Mouse (Mus musculus): ENCODE measurements at regions not wholly inside any gene's neighbourhood (a gene's known extent, or its start where the extent isn't known, plus 50 kb on each side); places are given as distances from the start of the nearest gene placed in this dataset.
A peak's percentile ranks its signal among the peaks of the same experiment; 100 is the strongest.

DNA sequence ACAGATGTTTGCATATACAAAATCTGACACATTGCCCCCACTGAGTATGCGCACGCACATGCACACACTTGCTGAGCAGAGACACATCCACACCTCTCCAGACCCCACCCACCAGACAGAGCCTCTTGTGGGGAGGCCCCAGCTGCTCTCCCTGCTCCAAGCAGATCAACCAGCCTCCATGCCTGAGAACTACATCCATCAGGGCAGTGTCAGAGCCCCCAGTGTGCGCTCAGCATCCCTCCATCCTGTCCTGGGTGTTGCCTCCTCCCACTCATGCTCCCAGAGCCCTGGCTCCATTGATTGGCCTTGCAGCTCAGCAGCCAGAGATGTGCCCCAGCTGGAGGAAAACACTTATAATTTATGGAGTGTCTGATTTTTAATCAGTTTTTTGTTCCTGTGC, 124.1 kb upstream of the Rpl38 start:
- no peak for DNase-seq

DNA sequence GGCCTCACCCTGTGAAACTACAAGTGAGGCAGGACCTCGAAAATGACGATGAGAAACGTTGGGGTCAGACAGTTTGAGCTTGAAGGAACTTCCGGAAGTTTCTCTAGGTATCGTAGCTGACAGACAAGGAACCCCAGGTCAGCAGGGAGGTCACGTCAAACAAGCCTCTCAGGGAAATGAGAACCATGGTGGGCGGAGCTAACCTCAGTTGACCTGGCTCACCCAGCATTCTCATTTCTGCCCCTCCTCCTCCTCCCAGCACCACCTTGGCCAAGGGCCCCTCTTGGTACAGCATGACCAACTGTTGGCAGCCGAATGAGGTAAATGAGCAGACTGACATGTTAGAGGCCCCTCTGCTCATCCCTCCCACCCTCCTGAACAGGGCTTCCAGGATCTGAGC, 126.2 kb upstream of the Rpl38 start:
- DNase-seq = no peak

DNA sequence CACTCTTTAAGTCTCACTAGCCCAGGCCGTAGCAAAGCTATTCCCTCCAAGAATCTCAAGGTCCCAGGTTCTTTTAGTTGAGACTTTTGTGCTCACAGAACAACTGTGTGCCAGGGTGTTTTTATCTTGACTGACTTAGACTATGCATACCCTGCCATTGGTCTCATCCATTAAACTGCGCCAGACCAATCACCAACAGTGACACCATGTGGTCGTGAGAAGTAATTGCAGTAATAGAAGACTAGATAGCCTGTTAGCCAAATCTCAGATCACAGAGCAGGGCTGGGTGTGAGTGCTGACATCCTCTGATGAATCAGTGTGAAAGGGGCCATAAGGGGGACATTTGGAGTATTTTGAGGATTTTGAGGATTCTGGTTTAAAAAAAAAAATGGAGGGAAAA, 127.8 kb upstream of the Rpl38 start:
- DNase-seq = no peak

DNA sequence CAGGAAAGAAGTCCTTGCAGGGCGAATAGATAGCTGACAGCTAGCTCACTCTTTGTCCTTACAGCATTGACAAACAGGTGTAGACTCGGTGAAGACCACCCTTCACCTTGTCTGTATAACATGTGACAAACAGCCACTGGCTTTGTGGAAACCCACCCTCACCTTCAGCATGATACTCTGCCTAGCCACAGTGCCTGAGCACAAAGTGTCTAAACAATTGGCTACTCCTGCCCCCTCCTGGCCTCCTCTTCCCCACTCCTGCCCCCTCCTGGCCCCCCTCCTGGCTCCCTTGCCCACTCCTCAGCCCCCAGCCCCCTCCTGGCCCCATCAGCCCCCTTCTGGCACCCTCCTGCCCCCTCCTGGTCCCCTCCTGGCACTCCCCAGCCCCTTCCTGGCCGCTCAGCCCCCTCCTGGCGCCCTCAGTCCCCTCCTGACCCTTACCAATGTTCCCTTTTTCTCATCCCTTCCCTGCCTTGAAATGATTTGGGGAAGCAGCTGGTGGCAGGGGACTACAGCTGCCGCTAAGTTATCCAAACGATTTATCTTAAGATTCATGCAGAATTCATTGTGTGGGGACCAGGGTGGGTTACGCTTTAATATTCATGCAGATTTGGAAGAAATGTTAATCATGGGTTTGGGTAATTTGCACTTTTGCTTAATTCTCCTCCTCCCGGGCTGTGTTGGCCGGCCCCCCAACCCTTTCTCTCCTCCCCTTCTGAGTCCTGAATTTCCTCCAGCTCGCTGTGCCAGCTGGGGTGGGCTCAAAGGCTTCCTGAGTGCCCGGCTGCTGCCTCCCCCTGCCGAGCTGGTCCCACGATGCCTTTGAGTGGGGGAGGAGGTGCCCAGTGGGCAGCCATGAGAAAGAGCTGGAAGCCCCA, 131.5 kb upstream of the Rpl38 start:
- no peak for DNase-seq

DNA sequence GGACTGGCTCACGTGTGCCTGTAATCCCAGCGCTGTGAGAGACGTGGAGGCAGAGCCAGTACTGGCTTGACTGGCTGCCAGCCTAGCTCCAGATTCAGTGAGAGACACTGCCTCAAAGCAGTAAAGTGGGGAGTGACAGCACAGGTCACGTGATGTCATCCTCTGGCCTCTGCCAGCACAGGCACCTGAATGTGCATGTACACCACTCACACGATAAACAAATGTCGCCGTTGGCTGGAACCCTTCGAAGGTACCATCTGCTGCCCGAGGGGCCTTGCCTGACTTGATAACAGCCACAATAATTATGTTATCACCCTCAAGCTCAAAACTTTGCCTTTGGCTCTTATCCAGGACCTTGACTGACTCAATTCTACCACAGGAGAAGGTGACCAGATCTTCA, 132.4 kb upstream of the Rpl38 start:
- DNase-seq = no peak

DNA sequence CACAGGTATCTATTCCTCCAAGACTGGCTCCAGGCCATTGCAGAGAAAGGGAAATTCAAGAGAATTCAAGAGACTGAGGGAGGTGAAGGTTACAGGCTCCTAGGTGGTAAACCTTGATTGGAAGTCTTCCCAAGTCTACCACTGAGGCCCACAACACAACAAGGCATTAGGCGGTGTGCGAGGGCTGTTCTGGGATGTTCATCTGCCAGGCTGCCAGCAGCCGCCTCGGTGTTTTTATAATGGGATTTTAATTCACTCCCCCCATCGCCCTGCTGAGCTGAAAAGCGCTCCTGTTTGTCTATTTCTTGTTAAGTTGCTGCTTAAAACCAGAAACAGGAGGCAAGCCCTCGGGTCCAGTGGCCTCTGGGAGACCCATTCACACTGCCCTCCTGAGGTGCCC, 133.9 kb upstream of the Rpl38 start:
- no peak for DNase-seq

DNA sequence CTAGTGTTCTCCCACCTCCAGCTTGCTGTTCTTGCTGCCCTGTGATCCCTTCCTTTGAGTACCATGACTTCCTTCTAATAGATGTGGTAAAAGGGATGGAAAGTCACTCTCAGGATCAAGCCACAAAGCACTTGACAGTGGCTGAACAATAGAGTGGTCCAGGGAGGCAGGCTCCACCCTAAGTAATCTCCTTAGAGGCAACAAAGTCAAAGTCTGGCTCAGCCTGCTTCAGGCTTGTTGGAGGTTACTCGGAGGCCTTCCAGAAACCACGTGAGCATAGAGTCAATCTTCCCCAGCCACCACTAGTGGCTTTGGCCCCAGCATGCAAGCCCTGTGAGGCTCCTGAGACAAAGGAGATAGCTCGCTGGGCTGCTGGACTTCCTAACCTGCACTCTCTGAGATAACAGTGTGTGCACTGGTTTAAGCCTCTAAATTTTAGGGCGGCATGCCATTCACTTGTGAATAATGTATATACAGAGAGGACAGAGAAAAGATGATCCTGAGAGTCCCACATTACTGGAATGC, 137.0 kb upstream of the Rpl38 start:
- DNase-seq = no peak

DNA sequence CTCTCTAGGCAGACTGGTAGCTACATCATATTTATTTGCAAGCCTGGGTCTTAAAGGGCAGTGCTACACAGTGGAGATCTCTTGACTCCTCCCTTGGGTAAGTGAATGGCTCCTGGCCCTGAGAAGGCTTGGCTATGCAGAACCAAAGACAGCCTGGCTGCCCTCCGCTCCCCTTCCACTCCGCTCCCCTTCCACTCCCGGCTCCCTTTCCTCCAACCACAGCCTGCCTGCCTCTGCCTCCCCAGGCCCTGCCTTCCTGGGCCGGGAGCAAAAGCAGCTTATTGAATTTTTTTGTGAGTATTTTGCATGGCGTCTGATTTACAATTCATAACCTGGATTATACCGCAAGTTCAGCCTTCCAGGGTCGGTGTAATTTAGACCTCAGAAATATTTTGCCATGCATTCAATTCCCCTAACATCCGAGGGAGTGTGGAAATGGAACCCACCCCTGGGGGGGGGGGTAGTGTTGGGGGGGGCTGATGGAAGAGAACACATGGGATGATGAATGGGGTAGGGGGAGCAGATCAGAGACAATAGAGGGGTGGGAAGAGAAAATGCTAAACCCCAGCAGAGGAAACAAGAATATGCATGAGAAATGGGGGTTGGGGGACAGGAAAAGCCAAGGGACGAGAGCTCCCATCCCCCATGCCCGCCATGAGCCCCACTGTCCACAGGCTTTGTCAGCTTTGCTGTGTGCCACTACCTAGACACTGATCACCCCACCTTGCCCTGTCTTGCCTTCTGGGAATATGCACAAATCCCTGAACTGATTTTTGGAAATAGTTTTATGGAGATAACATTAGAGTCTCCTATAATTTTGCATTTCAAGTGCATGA, 139.2 kb upstream of the Rpl38 start:
- DNase-seq = no peak

DNA sequence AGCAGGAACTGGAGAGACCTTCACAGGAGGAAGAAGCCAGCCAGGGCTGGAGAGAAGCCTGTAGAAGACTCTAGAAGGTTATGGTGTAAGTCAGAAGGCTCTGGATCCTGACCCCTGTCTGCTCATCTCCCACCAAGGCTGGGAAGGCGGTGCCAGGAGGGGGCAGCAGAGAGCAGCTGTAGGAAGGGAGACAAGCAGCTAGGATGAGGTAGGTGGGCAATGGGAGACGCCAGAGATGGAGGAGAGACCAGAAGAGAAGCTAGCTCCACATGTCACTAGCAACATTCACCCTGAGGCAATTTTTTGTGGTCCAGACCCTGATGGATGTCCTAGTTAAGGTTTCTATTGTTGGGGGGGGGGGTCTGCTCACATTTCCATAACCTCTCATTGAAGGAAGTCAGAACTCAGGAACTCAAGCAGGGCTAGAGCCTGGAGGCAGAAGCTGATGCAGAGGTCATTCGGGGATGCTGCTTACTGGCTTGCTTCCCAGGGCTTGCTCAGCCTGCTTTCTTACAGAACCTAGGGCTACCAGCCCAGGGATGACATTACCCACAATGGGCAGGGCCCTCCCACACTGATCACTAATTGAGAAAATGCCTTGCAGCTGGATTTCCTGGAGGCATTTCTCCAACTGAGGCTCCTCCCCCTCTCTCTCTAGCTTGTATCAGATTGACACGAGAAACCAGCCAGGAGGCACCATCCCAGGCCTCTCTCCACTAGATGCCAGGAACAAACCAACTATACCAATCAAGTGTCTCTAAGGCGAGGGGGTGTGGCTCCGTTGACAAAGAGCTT, 144.7 kb upstream of the Rpl38 start:
- DNase-seq = peak; percentile 67 to 80

DNA sequence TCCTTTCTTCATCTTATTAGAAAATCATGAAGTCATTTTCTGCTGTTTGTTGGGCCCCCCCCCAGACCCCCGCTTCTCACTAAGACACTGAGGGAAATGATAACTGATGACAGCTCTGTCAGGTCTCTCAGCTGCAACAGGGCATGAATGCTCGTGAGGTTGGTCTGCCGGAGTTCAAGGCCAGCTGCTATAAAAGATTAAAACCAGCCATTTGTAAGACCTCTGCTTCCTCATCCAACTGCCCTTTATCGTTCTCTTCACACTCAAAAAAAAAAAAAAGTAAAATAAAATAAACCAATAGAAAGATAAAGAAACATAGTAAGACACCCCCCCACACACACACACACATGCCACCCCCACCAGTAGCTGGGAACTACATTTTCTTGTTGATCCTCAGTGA, 153.0 kb upstream of the Rpl38 start:
- no peak for DNase-seq

DNA sequence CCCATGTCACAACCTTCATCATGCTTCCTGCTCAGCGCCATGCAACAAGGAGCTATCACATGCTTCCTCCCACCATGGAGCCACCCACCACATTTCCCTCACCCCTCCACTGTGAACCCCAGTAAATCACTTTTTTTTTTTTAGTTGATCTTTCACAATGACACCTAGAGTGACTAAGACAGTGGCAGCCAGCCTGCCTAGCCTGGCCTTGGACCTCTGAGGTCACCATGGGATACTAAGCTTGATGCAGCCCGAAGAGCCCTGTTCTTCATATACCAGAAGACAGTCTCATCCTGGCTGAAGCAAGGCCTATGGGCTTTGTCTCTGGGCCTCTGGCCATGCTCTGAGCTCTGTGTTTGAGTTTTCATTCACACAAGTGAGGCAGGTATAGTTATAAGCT, 154.2 kb upstream of the Rpl38 start:
- DNase-seq = no peak

DNA sequence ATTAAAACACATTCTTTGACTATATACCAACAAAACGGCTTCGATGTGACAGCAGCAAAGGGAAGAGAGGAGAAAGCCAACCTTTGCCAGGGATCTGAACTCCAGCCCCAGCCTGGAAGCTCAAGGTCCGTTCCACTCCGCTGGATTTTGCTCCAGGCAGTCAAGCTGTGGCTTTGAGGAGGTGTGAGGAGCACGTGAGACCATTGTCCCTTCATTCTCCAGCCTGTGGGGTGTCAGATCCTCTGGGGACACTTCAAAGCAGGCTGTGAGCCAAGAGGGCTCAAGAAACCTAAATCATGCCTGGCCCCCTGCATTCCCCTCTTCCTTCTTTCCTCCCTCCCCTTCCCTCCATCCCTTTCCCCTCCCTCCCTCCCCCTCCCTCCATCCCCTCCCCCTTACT, 154.9 kb upstream of the Rpl38 start:
- peak; percentile 16 to 42 for DNase-seq

DNA sequence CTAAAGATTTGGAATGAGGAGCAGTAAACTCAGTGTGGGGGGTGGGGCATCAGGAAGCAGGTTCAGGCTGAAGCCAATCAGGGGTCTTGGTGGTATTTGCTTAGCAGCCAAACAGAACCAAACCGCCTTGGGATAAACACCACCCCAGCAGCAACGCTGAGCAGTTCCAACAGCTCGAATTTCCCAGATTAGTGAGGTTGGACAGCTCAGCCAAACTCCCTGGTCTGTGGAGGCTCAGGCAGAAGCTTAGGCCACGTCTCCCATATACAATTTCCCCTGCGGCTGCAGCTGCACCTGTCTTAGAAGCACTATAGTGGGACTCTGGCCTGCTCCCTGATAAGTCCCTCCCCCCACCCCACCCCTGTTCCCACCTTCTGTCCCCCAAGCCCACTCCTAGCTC, 156.3 kb upstream of the Rpl38 start:
- no peak for DNase-seq

DNA sequence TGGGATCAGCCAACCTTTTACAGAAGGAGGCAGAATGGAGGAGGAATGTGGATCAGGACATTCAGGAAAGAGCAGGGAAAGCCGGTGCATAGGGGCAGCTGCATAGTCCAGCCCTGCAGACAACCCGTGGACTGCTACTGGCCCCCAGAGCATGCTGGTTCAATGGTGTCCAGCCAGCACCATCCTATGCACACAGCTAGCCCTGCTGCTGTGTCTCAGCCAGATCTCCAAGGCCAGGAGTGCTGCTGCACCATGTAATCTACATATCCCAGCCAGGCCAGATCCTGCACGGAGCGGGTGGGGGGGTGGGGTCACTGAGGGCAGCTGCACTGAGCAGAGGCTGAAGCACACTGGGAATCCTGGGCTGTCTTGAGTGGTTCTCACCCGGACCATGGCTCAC, 165.8 kb upstream of the Rpl38 start:
- no peak for DNase-seq

DNA sequence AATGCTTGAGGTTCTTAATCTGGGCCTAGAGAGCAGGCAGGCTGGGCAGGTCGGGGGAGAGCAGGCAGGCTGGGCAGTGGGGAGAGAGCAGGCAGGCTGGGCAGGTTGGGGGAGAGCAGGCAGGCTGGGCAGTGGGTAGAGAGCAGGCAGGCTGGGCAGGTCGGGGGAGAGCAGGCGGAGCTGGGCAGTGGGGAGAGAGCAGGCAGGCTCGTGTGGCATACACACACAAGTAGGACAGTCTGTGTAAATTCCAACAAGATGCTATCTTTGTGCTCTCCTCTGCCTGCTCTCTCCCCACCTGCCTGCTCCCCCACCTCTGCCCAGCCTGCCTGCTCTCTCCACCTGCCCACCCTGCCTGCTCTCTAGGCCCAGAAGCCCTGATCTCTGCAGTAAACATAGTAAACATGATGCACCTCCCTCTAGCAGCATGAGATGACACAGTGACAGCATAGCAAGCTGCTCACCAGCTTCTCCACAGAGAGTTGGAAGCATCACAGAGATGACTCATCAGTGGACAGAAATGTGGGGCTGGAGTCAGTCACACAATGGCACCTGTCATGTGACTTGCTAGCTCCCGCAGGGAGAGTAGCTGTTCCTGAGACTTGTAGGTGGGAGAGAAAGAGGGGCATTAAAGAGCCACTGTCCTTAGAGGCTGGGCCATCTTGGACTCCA, 166.3 kb upstream of the Rpl38 start:
- DNase-seq = no peak

DNA sequence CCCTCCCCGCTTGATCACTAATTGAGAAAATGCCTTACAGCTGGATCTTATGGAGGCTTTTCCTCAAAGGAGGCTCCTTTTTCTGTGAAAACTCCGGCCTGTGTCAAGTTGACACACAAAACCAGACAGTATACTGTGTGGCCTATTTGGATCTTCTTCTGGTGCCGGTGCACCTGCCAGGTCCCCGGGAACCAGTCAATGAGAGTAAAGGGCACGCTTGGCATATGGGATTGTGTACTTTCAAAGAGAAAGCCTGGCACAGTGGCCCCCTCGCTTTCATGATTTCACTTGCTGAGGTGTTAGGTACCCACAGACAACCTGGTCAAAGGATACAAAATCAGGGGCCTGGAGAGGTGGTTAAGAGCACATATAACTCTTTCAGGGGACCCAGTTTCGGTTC, 167.9 kb upstream of the Rpl38 start:
- DNase-seq = no peak

DNA sequence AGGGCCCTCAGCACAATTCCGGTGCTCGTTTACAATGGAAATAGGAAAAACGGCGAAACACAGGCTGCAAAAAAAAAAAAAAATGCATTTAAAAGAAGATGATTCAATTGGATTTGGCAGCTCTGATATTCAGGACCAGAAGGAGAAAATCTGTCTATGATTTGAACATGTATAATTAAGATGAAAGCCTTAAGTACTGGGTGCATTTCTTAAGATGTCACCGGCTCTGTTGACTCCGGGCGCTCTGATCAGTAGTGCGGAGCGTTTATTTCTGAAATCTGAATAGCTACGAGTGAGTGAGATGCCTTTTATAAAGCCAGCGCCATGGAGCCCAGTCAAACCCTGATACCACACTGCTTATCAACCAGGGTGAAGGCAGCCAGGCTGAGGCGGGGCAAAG, 168.7 kb upstream of the Rpl38 start:
- no peak for DNase-seq

DNA sequence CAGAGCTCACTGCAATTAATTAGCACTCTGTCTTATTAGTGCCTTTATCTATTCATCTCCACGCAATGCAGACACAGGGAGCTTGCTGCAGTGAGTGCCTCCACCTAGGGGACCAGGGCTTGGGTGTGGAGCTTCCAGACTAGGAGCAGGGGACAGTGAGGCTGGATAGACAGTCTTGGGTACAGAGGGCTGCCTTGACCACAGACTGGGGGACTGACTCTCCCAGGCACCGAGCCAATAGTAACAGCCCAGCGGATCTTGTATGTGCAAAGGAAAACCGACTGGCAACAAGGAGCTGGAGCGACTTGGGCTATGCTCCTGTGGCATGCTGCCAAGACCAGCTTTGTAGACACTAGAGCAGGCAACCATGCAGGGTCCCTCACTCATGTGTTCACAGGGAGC, 172.8 kb upstream of the Rpl38 start:
- DNase-seq = peak in 1 of 2 experiments; percentile 14

DNA sequence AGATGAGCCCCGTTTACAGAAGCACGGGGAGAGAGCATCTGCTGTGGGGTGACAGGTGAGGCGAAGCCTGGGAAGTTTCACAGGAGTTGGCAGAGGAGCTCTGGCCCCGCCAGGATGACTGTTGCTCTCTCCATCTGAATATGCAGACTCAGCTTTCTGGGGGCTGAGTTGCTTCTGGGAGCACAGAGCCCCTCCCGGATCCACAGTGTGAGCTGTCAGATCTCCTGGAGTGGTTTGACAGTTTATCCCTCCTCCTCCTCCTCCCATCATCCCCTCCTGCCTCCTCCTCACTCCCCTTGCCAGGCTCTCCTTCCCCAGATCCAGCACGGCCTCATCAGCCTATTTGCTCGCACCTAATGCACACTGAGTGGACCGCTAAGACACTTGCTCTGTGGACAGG, 181.9 kb upstream of the Rpl38 start:
- DNase-seq = no peak

DNA sequence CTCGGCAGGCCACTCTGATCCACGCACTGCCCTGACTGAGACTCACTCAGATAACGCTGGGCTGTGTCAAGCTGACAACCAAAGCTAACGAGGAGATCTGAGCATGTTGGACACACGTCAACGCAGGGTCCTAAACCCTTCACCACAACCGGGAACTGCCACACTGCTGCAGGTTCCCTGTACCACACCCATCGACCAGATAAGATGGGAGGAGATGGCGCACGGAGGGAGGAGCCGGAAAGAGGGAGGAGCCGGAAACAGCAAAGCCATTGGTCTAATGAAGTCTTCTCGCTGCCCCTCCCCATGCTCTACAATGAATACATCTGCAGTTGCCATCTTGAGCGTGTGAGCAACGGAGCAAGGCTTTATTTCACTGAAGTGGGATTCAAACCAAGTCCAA, 182.9 kb upstream of the Rpl38 start:
- DNase-seq = no peak

DNA sequence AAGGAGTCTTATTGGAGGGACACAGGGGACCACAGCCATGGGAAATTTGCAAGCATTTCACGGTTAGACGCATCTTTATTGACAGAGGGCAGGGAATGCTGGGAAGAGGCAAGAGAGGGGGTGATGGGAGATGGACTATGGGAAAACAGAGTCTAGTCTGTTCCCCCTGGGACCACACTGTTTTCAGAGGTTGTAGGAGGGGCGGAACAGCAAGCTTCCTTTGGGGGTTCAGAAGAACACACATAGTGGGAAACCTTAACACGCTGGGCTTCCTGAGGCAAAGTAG, 183.7 kb upstream of the Rpl38 start:
- no peak for DNase-seq

DNA sequence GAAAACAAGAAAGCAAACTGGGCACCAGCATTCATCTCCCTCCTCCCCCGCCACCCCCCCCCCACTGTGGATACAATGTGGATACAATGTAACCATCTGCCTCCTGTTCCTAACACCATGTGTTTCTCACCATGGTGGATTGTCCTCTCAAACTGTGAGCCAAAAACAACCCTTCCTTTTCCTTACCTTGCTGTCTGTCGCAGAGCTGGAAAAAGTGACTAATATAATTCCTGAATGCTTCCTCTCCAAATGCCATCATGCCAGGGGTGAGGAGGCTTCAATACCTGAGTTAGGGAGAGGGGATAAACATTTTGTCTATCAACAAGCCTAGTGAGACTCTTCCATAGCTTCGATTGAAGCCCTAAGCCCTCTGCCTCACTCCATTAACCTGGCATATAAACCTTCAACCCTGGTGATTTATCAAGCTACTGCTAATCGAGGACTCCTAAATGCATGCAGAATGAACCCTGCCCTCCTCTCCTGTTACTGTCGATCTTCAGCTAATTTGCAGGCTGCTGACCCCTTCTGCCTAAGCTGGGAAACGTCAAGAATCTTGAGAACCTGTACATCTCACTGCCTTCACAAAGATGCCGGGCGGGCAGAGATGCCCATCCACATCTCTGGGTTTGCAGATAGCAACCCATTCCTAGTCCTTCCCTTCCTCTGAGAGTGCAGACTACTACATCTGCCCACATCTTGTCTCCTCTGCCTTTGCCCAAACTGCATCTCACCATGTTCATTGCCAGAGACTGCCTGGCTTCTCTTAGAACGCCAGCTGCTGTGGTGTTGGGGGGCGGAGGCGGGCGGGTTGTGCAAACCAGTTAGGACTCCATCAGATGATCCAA, 184.3 kb upstream of the Rpl38 start:
- DNase-seq = no peak
